Mouse (Mus musculus): ENCODE data around the gene 1500015O10Rik.

The 1500015O10Rik gene

DNA sequence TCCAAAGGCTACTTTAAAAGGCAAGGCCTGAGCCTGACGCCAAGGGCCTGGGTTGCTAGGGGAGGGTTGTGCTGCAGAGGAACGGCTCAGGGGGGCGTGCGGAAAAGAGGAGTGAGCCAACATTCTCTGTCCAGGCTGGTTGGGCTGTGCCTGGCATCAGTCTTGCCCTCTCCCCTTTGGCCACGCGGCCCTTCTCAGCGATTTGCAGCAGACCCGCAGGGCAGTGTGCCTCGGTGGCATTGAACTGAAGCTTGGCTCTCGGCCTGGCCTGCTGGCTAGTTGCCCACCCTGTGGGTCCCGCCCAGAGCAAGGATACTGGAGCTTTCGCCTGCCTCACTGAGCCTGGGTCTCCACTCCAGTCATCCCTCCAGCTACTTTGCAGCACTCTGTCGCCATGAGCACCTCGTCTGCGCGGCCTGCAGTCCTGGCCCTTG is at the start of gene 1500015O10Rik:
Gene 1500015O10Rik (plus strand): TSS at position 112 of the 434 bp plus-strand sequence.
- no peak for DNase-seq

DNA sequence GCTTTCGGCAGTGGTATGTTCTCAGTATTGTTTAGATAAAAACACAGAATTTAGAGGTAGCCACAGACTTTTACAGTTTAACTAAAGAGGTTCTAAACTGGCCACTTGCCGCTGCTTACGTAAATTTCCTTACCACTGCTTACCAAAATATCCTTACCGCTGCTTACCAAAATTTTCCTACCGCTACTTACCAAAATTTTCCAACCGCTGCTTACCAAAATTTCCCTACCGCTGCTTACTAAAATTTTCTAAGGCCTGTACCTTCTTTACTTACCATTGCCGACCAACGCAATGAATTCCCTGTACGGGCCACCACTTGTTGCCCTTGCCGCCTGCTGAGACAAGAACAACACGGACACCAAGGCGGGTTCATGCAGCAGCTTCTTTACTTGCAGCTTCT is 40.4 kb upstream of the 1500015O10Rik start:
- no peak for DNase-seq

DNA sequence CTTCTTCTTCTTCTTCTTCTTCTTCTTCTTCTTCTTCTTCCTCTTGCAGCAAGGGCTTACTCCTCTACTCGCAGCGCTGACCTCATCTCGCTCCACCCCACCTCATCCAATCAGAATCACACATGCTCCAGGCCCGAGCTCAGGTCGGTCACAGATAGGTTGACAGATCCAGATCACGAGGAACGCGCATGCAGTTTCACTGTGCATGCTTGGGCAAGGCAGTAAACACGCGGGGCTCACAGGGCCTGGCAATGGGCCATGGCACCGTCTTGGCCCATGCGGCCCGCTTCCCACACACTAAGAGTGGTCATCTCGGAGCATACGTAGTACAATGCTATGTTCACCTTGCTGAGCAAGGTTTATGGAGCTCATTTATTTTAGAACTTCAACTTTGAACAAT is 39.9 kb upstream of the 1500015O10Rik start:
- DNase-seq, result no peak

DNA sequence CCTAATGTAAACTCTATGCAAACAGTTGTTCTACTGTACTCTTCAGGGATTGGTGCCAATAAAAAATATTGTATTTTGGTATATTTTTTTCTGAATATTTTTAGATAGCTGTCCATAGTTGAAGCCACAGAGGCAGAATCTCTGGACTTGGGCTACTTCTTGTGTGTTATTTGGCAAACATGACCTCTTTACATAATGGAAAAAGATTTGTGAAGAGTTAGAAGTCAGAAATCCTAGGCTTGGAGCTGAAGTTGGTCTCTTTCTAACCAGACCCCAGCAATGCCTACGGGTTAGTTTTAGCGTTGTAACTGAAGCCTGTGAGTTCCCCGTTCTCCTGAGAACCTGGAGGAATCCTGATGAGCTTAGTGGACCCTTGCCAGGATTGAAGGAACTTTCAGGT is 36.3 kb upstream of the 1500015O10Rik start:
- no peak for DNase-seq

DNA sequence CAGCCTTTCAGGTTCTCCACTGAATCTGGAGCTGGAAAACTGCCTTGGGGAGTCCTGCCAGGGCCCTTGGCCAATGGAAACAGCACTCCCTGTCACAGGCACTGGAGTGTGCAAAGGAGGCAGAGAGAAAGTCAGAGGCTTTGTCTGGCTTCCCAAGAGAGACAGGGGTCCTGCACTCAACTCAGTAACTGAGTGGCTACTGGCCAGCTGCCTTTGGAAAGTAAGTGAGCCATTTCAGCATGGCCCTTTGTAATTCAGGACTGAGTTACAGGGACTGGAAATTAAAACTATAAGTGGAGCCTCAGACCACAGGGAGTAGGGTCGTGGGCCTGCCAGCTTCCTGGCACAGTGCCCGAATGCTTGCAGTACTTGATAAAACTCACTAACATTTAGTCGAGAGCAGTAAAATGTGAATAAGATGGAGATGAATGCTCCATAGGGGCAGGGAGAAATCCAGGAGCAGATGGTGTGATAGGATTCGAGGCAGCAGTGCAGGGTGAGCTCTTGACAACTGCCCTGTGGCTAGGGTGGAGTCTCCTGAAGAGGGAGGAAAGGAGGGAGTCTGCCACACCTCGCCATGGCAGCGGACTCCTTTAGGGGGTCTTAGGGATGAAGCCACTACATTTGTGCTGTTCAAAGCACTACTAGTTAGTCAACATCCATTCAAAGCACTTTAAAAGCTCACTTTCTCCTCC is 35.4 kb upstream of the 1500015O10Rik start:
- no peak for DNase-seq

DNA sequence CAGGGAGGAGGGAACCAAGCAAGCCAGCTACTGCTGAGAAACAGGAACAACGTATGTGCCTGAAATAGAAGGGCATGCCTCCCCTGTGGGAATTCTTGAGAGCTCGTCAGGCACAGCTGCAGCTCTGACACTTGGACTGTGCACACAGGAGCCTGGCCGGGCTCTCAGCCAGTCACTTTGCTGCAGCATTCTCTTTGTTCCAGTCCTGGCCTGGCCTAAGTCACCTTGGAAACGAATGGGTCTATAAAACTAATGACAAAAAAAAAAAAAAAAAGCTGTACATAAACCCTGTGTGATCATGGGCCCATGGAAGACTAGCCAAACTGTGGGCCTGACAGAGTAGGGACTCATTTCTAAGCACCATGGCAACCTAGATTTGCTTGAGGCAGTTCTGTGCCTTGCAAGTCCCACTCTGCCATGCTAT is 31.8 kb upstream of the 1500015O10Rik start:
- DNase-seq, result no peak

DNA sequence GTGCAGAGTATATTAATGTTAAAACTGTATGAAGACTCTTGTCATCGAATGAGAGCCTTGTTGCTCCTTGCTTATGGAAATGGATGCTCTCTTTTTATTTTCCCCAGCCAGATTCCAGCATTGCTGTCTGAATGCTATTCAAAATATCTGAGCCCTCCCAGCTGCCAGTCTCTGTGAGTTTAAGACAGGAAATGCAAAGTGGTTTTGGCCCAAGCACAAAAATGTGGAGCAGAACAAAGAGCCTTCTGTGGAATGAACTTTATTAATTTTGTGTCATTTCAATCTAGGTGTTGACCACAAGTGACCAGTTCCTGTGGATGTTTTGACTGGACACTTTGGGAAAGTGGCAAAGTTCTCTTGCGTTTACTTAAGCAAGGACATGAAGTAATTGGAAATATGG is 15.6 kb upstream of the 1500015O10Rik start:
- no peak for DNase-seq

DNA sequence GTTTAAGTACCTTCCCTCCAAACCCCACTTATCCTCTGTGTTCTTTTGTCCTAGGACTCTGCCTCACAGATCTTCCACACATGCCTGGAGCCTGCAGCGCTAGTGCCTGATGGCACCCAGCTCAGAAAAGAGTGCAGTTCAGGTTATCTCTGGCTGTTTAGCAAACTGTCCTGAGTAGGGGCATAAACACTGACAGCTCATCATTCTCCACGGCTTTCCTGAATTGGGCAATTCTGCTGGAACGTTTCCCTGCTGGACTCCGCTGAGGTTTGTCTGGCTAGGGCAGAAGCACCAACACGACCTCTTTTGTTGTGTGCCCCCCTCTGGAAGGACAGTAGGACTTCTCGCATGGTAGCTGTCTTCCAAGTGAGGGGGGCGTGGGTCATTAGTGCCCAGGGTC is 12.4 kb upstream of the 1500015O10Rik start:
- DNase-seq, result no peak

DNA sequence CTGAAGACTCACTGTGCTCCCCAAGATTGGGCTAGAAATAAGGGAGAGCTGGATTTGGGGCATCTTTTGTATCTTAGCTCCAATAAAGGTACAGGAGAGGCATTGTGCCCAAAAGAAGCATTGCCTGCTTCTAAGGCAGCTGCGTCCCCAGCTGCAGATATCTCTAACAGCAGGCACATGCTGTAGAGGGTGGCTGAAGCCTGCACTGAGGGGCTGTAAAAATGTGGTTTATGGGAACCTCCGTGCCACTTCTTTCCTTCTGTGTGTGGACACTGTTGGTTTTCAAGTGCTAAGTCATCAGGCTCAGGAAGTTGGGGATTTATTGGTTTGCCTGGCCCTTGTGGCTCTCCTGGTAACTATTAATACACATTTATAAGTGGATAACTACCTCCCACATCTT is 11.6 kb upstream of the 1500015O10Rik start:
- DNase-seq, result no peak

DNA sequence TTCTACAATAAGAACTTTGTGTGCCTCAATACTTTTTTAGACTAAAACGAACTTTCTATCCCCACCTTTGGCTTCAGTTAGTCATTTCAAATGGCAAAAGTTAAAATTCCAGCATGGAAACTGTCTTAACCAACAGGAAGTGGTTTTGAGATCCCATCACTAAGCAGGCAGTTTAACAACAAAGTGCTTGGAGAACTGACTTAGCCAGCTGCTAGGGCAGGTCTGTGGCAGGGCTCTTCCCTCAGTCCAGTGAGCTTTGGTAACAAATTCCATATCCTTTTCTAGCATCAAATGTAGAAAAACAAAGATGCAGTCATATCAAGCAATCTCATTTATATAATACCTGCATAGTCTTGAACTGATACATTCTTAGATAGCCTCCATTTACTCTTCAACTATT is 7.9 kb upstream of the 1500015O10Rik start:
- DNase-seq, result no peak

DNA sequence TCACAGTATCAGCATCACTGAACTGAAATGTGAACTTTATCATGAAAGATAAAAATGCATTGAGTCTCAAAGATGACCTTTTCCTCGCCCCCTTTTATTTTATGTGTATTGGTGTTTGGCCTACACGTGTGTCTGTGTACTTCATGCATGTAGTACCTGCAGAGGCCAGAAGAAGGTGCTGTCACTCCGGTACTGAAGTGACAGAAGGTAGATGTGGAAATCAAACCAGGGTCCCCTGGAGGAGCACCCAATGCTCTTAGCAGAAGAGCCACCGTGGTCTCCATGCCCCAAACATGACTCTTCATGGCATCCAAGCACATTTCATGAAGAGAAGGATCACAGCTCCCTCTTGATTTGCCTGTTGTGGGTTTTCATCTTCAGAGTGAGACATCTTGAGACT is 1.7 kb downstream of the 1500015O10Rik start:
- DNase-seq, result no peak

DNA sequence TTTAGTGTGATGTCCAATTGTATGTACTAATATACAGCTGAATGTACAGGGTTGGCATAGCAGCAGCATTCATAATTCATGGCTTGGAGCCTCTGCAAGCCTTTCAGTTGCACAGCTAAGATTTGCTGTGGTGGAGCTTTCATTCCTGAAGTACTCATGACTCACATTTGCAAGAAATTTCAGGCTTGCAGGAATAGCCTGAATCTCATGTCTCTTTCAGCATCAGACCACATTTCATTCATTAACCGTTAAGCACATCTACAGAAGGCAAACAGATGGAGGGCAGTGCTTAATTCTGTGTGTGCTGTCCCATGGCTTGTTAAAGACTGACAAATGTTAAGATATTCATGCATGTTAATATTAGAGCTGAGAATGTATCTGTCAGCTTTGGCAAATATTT is 2.3 kb downstream of the 1500015O10Rik start:
- DNase-seq, result no peak

DNA sequence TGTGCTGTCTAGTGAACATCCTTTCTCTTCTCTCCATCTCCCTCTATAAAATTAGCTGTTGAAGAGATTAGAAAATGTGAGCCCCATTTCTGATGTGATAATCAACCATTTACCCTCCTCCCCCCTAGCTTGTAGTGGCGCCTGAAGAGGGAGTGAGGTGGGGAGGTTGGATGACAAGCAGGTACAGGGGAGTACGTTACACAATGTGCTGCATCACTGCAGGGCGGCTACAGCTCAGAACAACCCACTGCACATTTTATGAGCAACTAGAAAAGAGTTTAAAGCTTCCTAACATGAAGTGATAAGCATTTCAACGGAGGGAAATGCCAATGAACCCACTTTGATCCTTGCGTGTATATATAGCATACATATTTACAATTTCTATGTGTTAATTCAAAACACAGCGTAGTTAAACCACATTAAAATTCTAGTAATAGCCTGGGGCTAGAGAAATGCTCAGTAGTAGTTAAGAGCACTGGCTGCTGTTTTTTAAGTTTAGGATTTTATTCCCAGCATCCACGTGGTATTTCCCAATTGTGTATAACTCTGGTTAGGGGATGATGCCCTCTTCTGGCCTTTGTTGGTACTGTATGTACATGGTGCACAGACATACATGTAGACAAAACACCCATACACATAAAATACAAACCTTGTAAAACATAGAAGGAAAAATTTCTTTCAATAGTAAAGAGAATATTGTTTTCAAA is 7.6 kb downstream of the 1500015O10Rik start:
- peak; percentile 47 for DNase-seq

DNA sequence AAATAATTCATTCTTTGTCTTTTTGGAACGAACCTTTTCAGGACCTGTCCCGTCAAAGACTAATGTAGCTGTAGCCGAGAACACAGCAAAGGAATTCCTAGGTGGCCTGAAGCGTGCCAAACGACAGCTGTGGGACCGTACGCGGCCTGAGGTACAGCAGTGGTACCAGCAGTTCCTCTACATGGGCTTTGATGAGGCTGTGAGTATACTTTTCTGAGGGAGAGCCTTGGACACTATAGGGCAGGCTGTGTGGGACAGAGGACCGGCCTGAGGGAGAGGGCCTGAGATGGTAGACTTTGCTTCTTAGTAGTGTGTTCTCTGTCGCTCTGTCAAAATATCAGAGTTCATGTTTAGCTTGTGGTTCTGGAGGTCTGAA is 8.1 kb downstream of the 1500015O10Rik start:
- DNase-seq, result no peak

DNA sequence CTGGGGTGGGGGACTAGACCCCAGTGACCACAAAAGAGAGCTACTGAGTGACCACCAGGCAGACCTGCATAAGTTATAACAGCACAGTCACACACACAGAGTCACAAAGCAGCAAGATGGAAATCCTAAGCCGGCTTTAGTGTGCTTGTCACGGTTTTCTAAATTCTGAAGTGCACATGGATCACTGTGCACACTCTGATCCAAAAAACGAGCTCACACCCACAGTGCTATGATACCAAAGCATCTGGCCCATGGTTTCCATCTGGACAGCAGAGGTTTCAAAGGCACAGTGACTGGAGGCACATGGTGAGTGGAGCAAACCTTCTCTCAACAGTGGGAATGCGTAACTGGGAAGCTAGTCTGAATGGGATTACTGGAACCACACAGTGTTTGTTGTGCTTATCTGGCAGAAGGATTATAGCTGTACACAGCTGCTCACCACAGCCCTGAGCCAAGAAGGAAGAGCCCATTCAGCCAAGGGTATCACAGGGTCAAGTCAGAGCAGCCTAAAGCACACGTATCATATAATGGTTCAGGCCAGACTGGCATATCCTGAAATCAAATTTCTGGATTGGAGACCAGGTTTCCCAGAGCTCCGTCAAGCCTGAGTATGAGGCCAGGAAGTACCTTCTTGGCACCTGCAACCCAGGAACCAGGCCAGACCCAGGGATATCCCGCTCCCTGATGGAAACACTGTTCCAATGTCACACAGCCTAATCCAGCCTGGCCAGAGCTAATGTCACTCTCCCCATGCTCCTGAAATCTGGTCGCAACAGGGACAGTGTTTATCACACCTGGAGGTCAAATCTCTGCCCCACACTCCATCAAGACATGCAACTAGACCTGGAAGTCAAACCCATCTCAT is 24.3 kb downstream of the 1500015O10Rik start:
- no peak for DNase-seq

DNA sequence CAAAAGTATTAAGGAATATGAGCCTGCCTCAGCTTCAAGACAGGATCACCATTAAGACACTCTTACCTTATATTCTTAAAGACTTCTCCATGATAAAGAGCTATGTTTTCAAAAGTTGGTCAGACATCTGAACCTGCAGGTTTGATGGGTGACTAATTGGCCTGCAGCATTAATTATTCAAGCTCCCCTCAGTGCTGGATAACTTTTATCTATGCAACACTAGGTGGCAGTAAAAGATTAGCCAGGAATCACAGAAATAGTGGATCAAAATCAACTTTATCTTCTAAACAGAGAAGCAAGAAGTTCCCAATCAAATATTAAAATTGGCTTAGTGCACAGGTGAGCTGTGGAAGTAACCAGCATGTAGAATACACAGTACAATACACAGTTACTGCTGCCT is 29.7 kb downstream of the 1500015O10Rik start:
- DNase-seq, result no peak

DNA sequence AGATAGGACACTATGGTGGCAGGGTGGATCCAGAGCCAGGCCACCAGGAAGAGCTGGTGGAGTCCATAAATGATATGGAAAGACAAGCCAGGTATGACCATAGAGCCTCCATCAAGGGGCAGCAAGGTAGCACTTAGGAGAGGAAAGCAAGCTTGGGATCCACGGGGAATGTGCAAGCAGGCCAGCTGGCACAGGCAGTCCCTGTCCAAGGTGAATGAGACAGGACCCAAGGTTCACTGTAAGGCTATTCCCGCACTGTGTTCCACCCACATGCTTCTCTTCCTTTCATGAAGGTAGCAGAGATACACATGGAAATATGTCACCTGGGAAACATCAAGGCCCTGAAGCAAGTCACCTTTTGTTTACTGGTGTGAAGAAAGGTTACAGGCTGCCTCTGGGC is 34.1 kb downstream of the 1500015O10Rik start:
- no peak for DNase-seq

DNA sequence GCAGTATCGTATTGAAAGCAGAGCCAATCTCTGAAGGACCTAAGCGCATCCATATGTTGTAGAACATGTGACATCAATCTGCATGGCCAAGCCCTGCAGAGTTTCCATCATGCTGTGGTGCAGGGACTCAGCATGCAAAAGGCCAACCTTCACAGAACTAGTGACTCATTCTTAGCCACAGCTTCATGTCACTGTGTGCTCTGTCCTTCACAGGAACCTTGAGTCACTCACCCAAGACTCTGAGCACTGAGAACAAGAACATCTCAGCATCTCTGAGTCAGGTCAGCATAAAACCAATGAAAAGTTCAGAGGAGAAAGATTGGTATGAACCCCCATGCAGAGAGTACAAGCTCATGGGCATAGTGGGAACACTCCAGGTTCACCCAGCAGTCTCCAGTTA is 35.9 kb downstream of the 1500015O10Rik start:
- no peak for DNase-seq

DNA sequence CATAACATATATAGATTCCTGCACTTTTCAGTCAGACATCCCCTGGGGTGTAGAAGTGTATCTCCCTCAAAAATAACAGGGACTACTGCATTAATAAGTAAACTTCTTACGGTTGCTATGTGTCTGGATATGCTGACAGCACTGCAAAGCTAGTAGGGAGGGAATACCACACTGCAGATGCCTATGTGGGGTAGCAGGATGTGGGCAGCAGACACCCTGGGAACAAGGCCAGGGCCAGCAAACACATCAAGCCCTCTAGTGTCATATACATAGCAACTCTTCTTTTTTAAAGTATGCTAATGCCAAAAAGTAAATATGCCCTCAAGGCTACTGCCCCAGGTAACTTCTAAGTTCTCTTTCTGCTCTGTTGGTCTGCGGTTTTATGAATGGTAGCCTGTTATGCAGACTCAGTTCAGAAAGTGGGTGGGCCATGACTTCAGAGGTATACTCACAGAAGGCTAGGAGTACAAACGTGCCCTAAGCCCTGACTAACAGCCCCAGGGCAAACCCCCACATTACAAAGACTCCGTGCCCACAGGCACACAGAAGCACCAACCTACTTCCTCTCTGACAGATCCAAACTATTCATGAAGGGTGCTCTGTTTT is 38.1 kb downstream of the 1500015O10Rik start:
- peak; percentile 59 for DNase-seq

DNA sequence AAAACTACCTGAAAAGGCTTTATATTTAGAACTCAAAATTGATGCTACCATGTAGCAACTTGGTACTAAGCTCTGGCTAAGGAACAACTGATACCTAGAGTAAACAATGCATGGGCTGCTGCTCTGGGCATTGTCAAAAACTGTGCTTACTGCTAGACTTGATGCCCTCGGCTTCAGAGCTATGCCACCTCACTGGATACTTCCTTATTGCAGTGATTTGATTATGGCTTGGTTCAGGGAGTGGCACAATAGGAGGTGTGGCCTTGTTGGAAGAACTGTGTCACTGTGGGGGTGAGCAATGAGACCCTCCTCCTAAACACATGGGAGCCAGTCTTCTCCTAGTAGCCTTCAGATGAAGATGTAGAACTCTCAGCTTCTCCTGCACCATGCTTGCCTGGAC is 38.9 kb downstream of the 1500015O10Rik start:
- no peak for DNase-seq

DNA sequence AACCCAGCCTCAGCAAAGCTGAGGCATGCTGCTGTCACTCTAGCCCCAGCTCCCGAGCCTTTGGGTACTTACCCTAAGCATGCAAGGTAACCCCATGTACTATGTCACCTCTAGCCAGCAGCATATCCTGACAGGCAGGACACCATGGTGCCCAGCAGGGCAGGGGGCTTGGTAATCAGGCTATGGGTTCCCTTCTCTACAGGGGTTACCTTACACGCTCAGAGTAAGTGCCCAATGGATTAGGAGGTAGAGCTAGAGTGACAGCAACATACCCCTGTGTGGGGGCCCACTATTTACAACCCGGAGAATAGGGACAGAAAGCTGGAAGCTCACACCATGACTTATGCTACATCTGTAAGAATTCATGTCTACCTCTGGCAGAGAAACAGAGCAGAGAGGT is 39.6 kb downstream of the 1500015O10Rik start:
- no peak for DNase-seq

DNA sequence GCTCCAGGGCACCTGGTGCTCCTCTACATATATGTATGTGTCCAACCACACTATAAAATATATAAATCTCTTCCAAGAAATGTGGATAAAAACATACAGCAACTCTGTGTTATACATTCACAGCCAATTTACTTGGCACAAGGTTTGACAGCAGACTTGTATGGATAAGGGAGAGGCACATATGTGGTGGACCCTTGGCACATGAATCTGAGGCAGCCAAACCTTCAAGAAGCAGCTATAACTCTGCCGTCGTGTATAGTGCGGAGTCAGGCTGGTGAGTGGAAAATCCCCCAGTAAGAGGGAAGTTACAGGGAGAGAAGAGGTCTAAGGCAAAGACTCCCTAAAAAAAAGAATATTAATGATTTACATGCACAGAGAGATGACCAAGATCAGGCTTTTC is 42.3 kb downstream of the 1500015O10Rik start:
- DNase-seq, result no peak

DNA sequence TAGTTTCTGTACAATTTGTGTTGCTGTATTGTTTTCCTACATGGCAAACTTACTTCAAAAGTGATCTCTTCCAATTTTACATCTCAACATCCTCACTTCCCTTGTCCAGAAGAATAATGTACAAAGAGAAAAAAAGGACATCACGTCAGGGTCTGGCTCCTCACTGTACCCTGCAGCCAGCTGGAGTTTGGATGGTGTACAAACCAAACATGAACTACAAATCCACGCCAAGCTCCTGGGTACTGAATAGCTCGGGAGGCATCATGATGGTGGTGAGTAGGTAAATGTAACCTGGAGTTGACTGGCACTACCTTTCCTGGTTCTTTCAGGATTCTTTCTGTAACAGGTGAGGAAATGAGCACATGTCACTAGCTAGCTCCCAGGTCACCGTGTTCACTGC is 43.7 kb downstream of the 1500015O10Rik start:
- no peak for DNase-seq
